Mouse (Mus musculus): Measurements from ENCODE around the gene Wasf2.
A peak's percentile ranks its signal among the peaks of the same experiment; 100 is the strongest.

Wasf2 gene

GRCm38 (mm10) chr4:133198337-133199180 lies 68.3 kb downstream of the Wasf2 start:
- TF ChIP-seq CTCF (conservative IDR thresholded peaks at IDR 0.05; ENCODE audit: low read length) (no peak), NANOG (IDR thresholded peaks at IDR 0.05; ENCODE audit: borderline replicate concordance, low read length) (no peak), POU5F1 (IDR thresholded peaks at IDR 0.05; ENCODE audit: borderline replicate concordance, low read length) (no peak)
- H3K4me3 ChIP-seq (replicated peaks; ENCODE audit: low read length) = peak overlapping the region; percentile 45
- no peaks in the 10 kb centered on the region for H3K27me3 ChIP-seq (ENCODE audit: insufficient read depth, low read length)
- no peaks in the 10 kb centered on the region for H3K9me3 ChIP-seq (ENCODE audit: low read length)
- H3K36me3 ChIP-seq (ENCODE audit: insufficient read depth, low read length) = peaks cover 53% of the 10 kb centered on the region
- H3K4me1 ChIP-seq (replicated peaks; ENCODE audit: low read depth, low read length) = peaks cover 87% of the 10 kb centered on the region

GRCm38 (mm10) chr4:133199743-133200142 lies 69.4 kb downstream of the Wasf2 start:
- TF ChIP-seq CTCF (conservative IDR thresholded peaks at IDR 0.05; ENCODE audit: low read length) (no peak), NANOG (IDR thresholded peaks at IDR 0.05; ENCODE audit: borderline replicate concordance, low read length) (no peak), POU5F1 (IDR thresholded peaks at IDR 0.05; ENCODE audit: borderline replicate concordance, low read length) (no peak)
- Histone ChIP-seq H3K4me1 (replicated peaks; ENCODE audit: low read depth, low read length) (peaks cover 80% of the 10 kb centered on the region), H3K36me3 (ENCODE audit: insufficient read depth, low read length) (peaks cover 41% of the 10 kb centered on the region), H3K27me3 (ENCODE audit: insufficient read depth, low read length) (no peaks in the 10 kb centered on the region), H3K4me3 (replicated peaks; ENCODE audit: low read length) (peak overlapping the region; percentile 54), H3K9me3 (ENCODE audit: low read length) (no peaks in the 10 kb centered on the region)

GRCm38 (mm10) chr4:133200343-133200742 lies 70.0 kb downstream of the Wasf2 start:
- Histone ChIP-seq H3K4me1 (replicated peaks; ENCODE audit: low read depth, low read length) (peaks cover 81% of the 10 kb centered on the region), H3K36me3 (ENCODE audit: insufficient read depth, low read length) (peaks cover 36% of the 10 kb centered on the region), H3K4me3 (replicated peaks; ENCODE audit: low read length) (peak overlapping the region; percentile 54), H3K9me3 (ENCODE audit: low read length) (no peaks in the 10 kb centered on the region), H3K27me3 (ENCODE audit: insufficient read depth, low read length) (no peaks in the 10 kb centered on the region)
- TF ChIP-seq POU5F1 (IDR thresholded peaks at IDR 0.05; ENCODE audit: borderline replicate concordance, low read length) = no peak
- no peak for TF ChIP-seq NANOG (IDR thresholded peaks at IDR 0.05; ENCODE audit: borderline replicate concordance, low read length)
- TF ChIP-seq CTCF (conservative IDR thresholded peaks at IDR 0.05; ENCODE audit: low read length) = no peak

GRCm38 (mm10) chr4:133201006-133201771 lies 70.9 kb downstream of the Wasf2 start:
- Histone ChIP-seq H3K9me3 (ENCODE audit: low read length) (no peaks in the 10 kb centered on the region), H3K36me3 (ENCODE audit: insufficient read depth, low read length) (peaks cover 27% of the 10 kb centered on the region), H3K27me3 (ENCODE audit: insufficient read depth, low read length) (no peaks in the 10 kb centered on the region), H3K4me1 (replicated peaks; ENCODE audit: low read depth, low read length) (peaks cover 72% of the 10 kb centered on the region), H3K4me3 (replicated peaks; ENCODE audit: low read length) (peak overlapping the region; percentile 54)
- TF ChIP-seq CTCF (conservative IDR thresholded peaks at IDR 0.05; ENCODE audit: low read length) (peak; percentile 13; the same call in 1 of the 2 replicates), POU5F1 (IDR thresholded peaks at IDR 0.05; ENCODE audit: borderline replicate concordance, low read length) (no peak), NANOG (IDR thresholded peaks at IDR 0.05; ENCODE audit: borderline replicate concordance, low read length) (no peak)

- peaks cover 17% of the 10 kb centered on the region for H3K36me3 ChIP-seq (ENCODE audit: insufficient read depth, low read length)
- no peaks in the 10 kb centered on the region for H3K9me3 ChIP-seq (ENCODE audit: low read length)
- peaks cover 62% of the 10 kb centered on the region for H3K4me1 ChIP-seq (replicated peaks; ENCODE audit: low read depth, low read length)
- no peak overlapping the region for H3K4me3 ChIP-seq (replicated peaks; ENCODE audit: low read length)
- no peak for TF ChIP-seq CTCF (conservative IDR thresholded peaks at IDR 0.05; ENCODE audit: low read length)
- TF ChIP-seq NANOG (IDR thresholded peaks at IDR 0.05; ENCODE audit: borderline replicate concordance, low read length) = no peak
- no peak for TF ChIP-seq POU5F1 (IDR thresholded peaks at IDR 0.05; ENCODE audit: borderline replicate concordance, low read length)
- H3K27me3 ChIP-seq (ENCODE audit: insufficient read depth, low read length) = no peaks in the 10 kb centered on the region
Observed at GRCm38 (mm10) chr4:133202254-133202653, 71.9 kb downstream of the Wasf2 start.

- peaks cover 48% of the 10 kb centered on the region for H3K4me1 ChIP-seq (replicated peaks; ENCODE audit: low read depth, low read length)
- peaks cover 8% of the 10 kb centered on the region for H3K36me3 ChIP-seq (ENCODE audit: insufficient read depth, low read length)
- TF ChIP-seq POU5F1 (IDR thresholded peaks at IDR 0.05; ENCODE audit: borderline replicate concordance, low read length) (no peak), CTCF (conservative IDR thresholded peaks at IDR 0.05; ENCODE audit: low read length) (no peak), NANOG (IDR thresholded peaks at IDR 0.05; ENCODE audit: borderline replicate concordance, low read length) (no peak)
- no peak overlapping the region for H3K4me3 ChIP-seq (replicated peaks; ENCODE audit: low read length)
- no peaks in the 10 kb centered on the region for H3K9me3 ChIP-seq (ENCODE audit: low read length)
- H3K27me3 ChIP-seq (ENCODE audit: insufficient read depth, low read length) = peaks cover 3% of the 10 kb centered on the region; the same call in 1 of the 2 replicates
Observed at GRCm38 (mm10) chr4:133203591-133203990, 73.3 kb downstream of the Wasf2 start.

- TF ChIP-seq CTCF (conservative IDR thresholded peaks at IDR 0.05; ENCODE audit: low read length) (no peak), POU5F1 (IDR thresholded peaks at IDR 0.05; ENCODE audit: borderline replicate concordance, low read length) (no peak)
- Histone ChIP-seq H3K36me3 (ENCODE audit: insufficient read depth, low read length) (0 out of 2 replicates have a peak, but pooled peaks cover 3% of the 10 kb centered on the region), H3K4me1 (replicated peaks; ENCODE audit: low read depth, low read length) (peaks cover 40% of the 10 kb centered on the region), H3K9me3 (ENCODE audit: low read length) (no peaks in the 10 kb centered on the region), H3K27me3 (ENCODE audit: insufficient read depth, low read length) (peaks cover 9% of the 10 kb centered on the region), H3K4me3 (replicated peaks; ENCODE audit: low read length) (no peak overlapping the region)
Observed at GRCm38 (mm10) chr4:133204379-133204778, 74.1 kb downstream of the Wasf2 start.

- no peak overlapping the region for H3K4me3 ChIP-seq (replicated peaks; ENCODE audit: low read length)
- H3K9me3 ChIP-seq (ENCODE audit: low read length) = no peaks in the 10 kb centered on the region
- peaks cover 44% of the 10 kb centered on the region for H3K4me1 ChIP-seq (replicated peaks; ENCODE audit: low read depth, low read length)
- H3K27me3 ChIP-seq (ENCODE audit: insufficient read depth, low read length) = peaks cover 46% of the 10 kb centered on the region
- TF ChIP-seq POU5F1 (IDR thresholded peaks at IDR 0.05; ENCODE audit: borderline replicate concordance, low read length) = no peak
- TF ChIP-seq CTCF (conservative IDR thresholded peaks at IDR 0.05; ENCODE audit: low read length) = peak; percentile 99
- no peaks in the 10 kb centered on the region for H3K36me3 ChIP-seq (ENCODE audit: insufficient read depth, low read length)
Observed at GRCm38 (mm10) chr4:133209366-133209765, 79.1 kb downstream of the Wasf2 start.

Data from E14TG2a.4 (cell line).